Mouse (Mus musculus) heart, adult 2 months (tissue): ENCODE measurements at regions not wholly inside any gene's neighbourhood (a gene's known extent, or its start where the extent isn't known, plus 50 kb on each side); places are given as distances from the start of the nearest gene placed in this dataset.

Experiments
- CTCF ChIP-seq: fragments of 200-600 bp; IDR thresholded peaks from 2 replicates; pipeline ENCODE4 v1.8.1; 2022; ENCODE audit warnings: antibody characterized with exemption, mild to moderate bottlenecking, moderate library complexity
- POLR2A ChIP-seq: fragments of 200-500 bp; IDR thresholded peaks from 2 replicates; pipeline ENCODE4 v1.6.1; 2011; ENCODE audit warnings: mild to moderate bottlenecking, low read depth, low read length, control low read depth; ENCODE audit not compliant: insufficient read depth

GRCm38 (mm10) chr9:98158421-98158820 lies 125.4 kb upstream of the Clstn2 start:
- TF ChIP-seq POLR2A (no peak), CTCF (no peak)
